Mouse (Mus musculus): ENCODE data around the gene Tirap.
"Not testable (repeated sequence)": the region's sequence is repeated elsewhere in the genome, so short reads cannot be mapped to it uniquely, and the experiment has no call there.

The Tirap gene

DNA sequence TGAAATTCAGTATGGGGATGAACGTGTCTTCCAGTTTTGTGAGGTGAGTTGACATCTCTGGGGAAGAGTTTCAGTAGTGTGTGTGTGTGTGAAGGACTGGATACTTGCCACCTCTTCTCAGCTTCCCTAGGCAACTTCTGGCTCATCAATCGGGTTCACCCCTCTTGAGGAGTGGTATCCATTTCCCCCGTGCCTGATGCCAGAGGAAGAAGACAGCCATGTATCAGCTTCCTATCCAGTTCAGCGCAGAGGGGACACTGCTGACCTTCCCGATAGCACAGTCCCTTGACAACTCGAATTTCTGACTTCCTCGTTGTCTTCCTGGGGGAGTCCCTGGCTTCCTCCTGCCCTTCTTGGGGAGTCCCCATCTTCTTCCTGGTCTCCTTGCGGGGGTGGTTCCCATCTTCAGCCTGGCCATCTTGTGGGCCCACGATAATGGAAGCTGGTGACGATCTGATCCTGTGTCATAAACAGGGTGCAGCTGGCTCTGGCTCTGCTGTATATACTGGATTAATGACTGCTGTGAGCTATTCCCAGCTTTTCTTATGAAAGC lies 12.7 kb downstream of the Tirap start:
- no peak for DNase-seq

DNA sequence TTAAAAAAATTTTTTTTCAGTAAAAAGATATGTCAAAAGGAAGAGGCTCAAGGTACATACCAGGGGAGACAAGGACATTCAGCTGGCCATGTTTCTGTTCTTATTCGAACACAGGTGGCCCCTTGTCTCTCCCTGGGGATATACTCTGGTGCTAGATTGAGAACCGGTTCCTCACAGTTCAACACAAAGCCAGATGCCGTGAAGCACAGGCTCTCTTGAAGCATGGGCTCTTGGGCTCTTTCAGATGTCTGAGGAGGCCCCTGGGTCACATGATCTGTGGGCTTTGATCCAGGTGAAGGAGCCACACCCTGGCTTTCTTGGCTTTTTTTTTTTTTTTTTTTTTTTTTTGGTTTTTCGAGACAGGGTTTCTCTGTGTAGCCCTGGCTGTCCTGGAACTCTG lies 13.7 kb downstream of the Tirap start:
- DNase-seq, result no peak

DNA sequence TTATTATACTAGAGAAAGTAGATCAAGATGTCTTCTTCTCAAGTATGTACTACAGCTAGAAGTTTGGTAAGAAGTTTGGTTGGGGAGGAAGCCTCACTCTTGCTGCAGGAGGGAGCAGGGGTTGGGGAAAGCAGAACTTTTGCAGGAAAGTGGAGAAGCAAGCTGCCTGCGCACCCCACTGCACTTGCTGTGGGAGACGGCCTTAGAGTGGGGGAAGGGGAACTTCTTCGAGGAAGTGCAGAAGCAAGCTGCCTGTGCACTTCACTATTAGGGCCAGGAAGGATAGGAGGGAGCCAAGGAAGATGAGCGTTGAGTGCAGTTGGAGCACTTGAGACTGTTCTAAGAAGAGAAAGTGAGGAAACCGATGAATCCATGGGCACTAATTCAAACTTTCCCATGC lies 16.7 kb downstream of the Tirap start:
- no peak for DNase-seq

DNA sequence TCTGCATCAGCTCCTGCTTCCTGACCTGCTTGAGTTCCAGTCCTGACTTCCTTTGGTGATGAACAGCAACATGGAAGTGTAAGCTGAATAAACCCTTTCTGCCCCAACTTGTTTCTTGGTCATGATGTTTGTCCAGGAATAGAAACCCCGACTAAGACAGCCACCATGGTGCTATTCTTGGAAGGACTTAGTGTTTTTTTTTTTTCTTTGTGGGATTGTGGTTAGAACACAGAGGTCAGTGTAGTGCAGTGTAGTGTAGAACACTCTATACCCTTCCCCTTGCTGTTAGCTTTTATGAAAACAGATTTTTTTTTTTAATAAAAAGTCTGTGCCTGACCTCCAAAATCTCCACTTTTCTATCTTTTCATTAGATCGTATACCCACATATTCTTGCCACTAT lies 17.3 kb downstream of the Tirap start:
- DNase-seq, result no peak

DNA sequence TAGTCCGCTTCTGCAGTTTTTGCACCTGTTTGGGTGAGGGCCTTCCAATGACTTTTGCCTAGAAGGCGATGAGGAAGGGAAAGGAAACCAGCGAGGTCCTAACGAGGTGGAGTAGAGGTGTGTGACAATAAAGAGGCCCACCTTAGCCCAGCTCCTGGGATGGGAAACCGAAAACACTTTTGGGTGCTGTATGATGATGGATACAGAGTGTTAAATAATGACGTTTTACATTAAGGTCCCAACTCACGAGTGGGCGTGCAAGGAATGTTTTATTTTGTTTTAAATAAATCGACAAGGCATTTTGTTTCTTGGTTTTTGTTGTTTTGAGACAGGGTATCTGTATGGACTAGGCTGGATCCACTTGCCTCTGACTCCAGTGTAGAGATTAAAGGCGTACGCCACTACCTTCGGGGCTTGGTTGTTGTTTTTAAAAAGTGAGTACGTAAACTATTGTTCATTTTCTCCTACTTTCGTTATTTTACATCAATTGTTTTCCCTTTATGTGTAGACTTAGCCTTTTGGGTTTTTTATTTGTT lies 23.9 kb downstream of the Tirap start:
- no peak for DNase-seq

DNA sequence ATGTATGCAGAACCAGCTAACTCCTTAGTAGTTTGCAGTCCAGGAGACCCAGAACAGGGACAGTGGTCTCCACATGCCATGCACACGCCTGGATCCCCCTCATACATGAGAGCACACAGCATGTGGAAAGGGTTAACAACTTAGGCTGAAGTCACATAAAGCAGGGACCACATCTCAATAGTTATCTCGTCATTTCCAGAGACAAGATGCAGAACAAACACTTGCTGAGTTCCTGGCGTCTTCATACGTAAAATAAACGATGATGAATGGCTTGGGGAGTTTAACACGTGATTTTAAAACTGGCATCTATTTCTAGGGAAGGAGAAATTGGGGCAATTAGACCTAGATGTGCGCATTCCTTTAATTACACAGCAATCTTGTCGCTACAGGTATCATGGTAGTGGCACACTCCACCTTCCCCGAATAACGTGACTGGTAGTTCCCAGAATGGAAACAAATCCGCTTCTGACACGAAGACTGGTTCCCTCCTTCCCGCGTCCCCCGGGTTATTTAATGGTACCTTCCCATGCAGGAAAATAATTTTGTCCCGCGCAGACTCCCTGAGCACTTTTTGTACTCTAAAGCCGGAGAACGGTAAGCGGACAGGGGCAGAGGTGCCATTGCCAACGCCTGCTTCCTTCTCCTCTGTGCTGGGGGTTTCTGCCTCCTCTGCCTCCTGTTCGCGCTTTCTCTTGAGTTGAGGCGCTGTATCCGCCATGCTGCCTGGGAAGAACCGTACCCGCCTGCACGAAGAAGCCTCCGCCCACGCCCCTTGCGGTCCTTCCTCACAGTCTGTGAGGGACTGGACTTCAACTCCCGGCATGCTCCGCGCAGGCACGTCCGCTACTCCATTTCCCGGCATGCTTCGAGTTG lies 24.6 kb downstream of the Tirap start, which contains the start of gene Dcps:
Dcps (minus strand) TSS at position 811 of the 873 bp plus-strand sequence.
- peak; percentile 94 for DNase-seq

DNA sequence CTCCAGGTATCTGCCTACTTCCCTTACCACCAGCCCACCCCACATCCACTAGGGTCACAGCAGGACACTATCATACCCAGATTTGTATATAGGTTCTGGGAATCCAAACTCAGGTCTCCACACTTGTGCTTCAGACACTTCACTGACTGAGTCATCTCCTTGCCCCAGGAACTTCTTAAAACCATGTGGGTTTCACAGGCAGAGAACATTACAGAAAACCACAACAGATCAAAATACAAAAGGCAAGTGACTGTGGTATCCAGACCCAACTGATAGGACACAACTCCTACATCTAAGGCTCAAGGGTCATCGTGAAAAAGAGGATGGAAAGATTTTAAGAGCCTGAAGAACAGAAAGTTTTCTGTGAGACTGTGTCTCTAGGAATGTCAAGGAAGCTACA lies 26.8 kb downstream of the Tirap start:
- no peak for DNase-seq

DNA sequence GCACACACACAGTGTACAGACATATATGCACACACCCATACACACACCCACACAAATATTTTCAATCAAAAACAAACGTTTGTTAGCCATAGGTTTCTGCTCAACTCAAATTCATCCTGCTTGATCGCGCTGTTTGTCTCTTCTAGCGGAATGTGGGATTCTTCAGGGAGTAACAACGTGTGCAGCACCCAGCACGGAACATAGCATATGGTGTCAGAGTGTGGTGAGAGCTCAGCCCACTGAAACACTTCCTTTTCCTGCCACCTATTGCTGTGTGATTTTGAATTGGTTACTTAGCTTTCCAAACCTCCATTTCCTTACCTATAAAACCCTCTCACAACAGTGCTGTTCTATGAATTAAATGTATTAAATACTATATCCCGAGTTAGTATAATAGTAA lies 30.0 kb downstream of the Tirap start:
- DNase-seq, result no peak

DNA sequence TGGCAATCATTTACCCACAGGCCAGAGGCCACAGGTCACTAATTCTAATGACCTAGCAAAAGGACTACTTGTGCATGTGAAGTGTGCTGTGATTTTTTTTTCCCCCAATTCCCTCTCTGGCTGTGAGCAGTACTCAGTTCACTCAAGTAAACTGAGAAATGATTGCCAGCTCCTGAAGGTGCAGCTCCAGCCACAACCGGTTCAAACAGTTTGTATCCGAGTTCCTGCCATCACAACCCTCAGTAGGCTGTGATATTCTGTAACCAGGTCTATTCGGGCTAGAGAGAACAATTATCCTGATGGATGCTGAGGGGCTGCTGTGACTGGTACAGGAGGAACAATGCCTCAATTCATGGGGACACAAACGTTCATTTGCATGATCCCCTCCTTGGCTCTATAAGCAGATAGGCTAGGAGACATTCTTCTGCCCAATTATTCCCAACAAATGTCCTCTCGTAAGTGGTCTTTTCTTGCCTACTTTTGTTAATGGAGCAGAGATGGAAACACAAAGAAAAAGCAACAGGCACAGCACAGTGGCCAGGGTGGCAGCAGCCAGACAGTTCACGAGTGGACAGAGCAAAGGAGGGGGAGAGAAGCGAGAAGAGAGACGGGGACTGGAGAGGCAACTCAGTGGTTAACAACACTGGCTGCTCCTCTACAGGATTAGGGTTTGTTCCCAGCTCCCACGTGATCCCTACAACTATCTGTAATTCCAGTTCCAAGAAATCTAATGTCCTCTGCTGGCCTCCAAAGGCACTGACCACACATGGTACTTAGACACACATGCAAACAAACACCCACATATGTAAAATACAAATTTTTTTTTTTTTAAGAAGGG lies 33.1 kb downstream of the Tirap start:
- peak; percentile 89 for DNase-seq

DNA sequence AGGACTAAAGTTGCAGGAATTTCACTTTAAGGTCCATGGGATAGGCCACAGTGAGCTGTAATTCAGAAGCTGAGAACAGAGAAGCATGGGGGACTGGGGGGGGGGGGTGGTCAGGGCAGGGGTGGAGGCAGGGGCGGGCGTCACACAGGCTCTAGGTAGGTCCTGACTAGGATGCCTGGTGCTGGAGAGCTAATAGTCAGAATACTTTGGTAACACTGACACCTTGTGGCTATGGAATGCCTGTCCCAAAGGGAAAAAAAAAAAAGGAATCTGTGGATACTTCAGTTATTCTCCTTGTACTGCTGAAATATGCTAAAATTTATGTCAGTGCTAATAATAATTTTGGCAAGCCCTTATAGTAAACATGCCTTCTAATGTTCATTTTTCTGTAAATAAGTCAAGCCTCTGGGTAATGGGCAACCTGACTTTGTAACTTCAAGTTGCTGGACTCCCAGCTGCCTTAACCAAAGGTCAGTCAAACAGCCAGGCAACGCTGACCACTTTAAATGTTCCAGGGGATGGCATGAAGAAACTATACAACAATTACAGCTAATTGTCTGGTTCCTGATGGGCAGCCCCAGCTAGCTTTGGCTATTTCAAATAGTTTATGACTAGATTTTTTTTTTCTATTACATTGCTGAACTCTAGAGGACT lies 33.8 kb downstream of the Tirap start:
- DNase-seq, result no peak

DNA sequence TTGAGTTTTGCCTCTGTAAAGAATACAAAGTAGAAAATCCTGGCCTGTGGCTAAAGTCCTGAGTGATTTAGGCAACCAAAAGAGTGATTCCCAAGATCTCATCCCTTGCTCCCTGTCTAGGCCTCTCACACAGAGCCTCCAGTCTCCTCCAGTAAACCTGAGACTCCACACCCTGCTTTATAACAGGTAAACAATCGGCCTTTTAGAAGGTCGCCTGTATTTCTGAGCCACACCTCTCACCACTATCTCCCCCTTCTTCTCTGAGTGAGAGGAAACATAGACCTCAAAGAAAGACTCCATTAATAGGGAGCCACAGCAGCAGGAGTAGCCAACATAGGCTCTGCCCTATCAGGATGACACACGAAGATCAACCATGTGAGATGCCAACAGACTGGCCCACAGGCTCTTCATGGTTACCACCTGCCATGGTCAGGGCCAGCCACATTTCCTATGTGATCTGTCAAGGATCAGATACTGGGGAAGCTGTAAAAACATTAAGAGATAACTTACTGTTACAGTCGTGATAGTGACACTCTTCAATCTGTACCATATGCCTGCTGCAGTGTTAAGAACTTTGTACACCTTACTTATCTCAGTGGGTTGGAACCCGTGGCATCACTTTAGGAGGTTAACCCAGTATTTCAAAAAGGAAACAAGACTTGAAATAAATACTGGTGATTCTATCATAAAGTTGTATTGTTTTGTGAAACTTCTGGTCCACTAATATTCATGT lies 35.8 kb downstream of the Tirap start:
- no peak for DNase-seq

DNA sequence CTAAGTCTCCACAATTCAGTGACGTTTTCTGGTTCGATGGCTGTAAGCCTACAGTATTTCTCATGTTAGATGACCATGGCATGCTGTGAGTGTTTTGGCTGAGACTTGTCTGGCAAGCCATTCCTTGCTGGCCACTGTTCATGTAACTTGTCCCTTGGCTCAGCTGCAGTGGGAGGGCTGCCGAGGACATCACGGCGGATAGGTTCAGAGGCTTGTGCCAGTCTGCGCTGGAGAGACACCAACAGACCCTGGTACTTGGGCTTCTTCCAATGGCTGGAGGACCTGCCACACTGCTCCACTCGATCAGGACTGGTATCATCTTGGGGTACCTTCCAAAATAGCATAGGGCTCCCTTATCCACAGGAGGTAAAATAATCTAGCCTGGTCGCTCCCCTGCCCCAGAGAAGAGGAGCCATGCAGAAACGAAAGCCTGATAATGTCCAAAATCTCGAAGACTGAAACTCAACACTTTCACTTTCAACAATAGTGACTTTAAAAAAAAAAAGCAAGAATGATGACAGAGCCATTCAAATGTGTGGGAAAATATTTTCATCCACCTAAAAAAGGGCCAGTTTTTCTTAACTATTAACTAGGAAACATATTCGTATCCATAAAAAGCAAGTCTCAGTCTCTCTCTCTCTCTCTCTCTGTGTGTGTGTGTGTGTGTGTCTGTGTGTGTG lies 36.9 kb downstream of the Tirap start:
- DNase-seq, result peak; percentile 54

DNA sequence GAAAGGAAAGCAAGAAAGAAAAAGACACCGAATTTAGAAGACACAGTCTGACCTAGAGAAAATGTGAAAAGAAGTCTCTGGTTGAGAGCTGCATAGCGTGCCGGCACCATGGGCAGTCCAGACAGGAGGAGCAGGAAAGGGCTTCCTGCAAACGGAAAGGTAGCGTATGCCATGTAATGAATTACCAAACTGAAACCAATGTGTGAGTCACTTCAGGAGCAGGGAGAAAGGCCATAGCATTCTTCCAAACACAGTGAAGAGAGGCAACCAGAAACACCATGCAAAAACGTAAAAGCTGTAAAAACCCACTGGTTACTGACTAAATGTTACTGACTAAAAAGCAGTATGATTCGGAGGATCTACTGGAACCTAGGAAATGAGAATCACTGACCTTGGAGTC lies 38.4 kb downstream of the Tirap start:
- peak; percentile 44 for DNase-seq

DNA sequence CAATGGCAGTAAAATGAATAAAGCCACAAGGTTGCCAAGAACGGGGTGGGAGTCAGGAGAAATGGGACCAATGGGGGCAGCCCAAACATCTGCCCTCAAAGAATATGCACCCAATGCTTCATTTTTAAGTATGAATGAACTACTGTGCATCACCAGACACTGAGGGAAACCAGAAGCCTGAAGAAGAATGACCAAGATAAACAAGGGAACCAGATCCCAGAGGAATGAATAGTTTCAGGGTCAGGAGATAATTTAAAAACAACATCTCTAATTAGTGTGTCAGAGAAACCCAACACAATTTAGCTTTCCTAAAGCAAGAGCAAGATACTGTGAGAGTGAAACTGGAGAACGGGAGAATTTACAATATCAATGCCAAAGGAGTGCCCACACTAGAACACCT lies 39.4 kb downstream of the Tirap start:
- no peak for DNase-seq

DNA sequence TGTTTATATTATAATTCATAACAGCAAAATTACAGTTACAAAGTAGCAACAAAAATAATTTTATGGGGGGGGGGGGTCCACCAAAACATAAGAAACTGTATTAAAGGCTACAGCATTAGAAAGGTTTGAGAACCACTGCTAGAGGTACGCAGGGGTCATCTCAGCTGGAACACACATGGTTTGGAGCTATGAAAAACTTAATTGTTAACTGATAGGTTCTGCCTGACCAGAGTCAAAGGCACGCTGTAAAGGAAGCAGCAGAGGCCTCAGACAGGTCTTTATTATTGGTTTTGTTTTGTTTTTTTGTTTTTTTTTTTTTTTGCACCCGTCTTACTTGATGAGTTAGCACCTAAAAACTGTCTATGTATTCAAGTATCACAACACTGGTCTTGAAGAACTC lies 41.6 kb downstream of the Tirap start:
- DNase-seq, result peak; percentile 51

DNA sequence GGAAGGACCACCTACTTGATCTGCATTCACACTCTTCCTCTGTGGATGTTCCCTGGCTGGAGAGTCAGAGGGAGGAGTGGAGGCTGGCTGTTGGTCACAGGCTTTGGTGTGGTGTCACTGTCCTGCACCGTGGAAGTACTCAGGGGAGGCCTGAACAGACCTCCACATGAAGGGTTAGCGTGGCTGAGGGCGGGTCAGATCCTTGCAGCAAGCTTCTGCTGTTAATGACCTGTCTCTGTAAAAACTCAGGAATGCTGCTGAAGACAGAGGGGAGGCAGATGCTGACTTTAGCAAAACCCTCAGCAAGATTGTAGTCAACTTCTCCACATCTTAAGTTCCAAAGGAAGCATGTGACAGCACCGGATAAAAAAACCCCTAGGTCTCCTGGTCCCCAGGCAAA lies 43.2 kb downstream of the Tirap start:
- DNase-seq, result no peak

DNA sequence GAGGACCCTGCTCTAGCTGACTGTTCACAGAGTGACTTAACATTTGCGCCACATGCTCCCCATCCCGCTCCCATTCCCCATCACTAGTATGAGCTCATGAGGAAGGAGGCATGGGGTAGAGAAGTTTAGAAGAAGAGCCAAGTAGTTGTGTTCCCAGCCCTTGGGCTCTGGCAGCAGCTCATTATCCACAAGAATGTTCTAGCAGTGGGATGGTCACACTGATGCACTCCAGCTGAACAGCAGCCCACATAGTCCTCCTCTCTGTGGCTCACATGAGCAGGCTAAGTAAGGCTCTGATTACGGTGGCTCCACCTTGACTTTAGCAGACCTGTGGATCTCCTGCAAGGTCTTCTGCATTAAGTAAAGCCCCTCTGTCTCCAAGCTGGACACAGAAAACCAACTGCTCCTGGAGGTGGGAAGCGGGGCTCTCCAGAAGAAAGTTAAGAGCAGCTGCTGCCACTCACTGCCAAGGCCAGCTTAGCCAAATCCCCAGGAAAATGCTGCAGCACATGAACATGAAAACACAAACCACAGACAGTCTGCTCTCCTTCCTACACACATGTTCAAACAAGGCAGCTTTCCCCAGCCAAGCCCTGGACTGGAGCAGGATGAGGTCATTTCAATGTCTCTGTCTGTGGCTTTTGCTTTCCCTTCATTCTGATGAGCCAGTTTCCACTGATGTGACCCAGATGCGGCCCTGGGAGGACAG lies 43.9 kb downstream of the Tirap start:
- no peak for DNase-seq

DNA sequence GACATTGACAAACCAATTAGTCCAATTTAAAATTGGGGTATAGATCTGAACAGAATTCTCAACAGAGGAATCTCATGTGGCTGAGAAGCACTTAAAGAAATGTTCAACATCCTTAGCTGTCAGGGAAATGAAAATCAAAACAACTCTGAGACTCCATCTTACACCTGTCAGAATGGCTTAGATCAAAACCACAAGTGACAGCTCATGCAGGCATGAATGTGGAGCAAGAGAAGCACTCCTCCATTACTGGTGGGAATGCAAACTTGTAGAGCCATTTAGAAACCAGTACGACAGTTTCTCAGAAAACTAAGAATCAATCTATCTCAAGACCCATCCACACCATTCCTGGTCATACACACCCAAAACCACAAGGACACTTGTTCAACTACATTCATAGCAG lies 47.2 kb downstream of the Tirap start:
- no peak for DNase-seq

DNA sequence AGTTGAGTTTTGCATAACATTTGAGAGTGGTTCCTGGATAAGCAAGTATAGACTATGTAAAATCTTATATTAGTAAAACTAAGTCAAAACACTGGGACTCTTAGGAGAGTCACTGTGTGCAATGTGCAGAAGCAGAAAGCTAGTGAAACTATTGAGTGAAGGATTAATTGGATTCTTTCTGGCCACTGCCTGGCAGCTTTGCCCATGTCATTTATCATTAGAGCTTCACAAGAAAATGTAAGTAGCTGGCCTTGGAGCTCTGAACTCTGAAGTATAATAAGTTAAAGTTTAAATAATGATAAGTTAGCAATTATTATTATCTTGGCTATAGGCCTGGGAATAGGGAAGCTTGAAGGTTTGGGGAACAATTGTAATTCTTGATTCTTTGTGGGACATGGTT lies 51.3 kb downstream of the Tirap start:
- DNase-seq, result peak; percentile 69

DNA sequence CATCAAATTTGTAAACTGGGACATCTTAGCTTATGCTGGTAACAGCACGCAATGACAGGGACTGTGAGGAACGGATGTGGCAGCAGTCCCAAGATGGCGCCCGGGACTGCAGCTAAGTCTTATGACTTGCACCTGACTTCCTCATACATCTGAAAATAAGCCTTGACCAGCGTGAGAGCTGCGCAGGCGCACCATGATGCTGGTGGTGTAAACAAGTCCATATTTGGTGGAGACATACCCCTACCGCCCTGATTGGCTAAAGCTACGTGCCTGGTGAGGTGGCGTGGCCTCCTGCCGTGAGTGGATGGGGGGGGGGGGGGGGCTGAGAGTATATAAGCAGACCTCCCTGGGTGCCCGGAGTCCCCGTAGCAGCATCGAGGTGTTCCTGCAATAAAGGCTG lies 52.8 kb downstream of the Tirap start:
- DNase-seq, result not testable (repeated sequence)

DNA sequence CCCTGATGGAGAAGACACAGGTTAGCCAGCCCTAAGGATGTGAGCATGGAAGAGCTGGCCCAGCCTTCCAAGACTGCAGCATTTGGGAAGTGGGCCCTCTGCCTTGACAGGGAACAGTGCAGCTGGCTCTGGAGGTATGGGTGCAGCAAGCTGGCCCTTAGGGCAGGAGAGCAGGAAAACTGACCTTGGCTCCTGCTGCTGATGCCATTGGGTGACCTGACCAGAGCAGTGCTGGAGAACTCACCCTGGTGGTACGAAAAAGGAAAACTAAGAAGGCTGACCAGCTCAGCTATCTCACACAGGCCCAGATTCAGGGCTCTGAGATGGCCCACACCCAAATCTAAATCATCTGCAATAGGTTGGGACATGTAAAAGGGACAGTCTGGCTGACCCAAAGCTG lies 54.3 kb downstream of the Tirap start:
- DNase-seq, result no peak
